Mouse (Mus musculus) lung, adult 18-20 months (tissue): ENCODE measurements around the gene E330034G19Rik.
"Not testable (repeated sequence)": the region's sequence is repeated elsewhere in the genome, so short reads cannot be mapped to it uniquely, and the experiment has no call there.

Experiments used
- DNase-seq, 2 experiments: peaks; one replicate each; pipeline ENCODE4 v3.0.0; 2022; ENCODE audit warnings: mixed read lengths in 2 of 2

E330034G19Rik gene

DNA sequence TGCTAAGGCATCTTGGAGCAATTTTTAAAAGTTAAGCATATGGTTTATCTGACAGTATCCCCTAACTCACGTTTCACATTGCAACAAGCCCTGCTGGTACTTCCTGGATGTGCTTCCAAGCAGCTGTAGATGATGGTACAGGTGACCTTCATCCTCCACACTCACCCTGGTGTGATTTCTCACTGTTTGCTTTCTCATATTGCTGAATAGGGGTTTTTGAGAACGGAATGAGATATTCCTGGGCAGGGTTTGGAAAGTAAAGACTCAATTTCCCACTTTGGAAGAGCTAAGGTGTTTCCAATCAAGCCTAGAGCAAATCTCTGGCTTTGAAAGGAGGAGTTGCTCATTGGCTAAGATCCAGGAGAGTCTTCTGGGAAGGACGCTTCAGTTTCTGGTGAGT lies at the start of gene E330034G19Rik:
TSS of gene E330034G19Rik (plus strand) at position 301 of the 400 bp plus-strand sequence.
- DNase-seq = no peak

DNA sequence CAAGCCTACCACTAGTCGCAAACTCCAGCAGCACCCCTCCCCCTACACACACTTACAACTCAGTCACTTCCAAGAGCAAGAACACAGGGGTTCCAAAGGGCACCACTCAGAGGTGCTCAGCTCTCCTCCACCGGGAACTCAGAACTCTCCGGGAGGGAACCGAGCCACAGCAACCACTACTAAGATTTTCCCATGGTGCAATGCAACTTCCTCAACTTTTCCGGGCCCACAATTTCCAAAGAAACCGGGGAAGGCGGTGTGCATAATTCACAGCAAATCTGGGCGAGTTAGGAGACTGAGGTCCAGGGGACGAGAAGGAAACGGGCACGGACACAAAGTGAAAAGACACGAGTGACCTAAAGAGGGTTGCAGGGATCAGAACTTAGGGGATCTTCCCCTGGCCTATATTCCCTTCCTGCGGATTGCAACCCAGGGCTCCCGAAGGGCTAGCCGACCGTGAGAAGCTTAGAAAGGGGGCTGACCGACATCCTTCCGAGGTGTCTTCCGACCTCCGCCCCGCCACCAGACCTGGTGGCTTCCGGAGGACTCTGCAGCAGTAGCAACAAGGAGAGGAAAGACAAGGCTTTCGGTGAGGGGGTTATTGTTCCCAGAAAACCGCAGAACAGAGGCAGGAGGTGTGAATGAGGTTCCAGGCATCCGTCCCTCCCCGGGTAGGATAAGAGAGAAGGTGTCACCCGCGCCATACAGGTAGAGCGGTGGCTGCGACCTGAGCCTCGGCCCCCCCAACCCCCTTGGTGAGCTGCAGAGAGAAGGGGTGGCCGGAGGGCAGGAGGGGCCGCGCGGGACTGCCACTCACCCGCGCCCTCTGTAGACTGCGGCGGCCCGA lies 48.5 kb upstream of the E330034G19Rik start:
- peak; percentile 60 to 74 for DNase-seq

DNA sequence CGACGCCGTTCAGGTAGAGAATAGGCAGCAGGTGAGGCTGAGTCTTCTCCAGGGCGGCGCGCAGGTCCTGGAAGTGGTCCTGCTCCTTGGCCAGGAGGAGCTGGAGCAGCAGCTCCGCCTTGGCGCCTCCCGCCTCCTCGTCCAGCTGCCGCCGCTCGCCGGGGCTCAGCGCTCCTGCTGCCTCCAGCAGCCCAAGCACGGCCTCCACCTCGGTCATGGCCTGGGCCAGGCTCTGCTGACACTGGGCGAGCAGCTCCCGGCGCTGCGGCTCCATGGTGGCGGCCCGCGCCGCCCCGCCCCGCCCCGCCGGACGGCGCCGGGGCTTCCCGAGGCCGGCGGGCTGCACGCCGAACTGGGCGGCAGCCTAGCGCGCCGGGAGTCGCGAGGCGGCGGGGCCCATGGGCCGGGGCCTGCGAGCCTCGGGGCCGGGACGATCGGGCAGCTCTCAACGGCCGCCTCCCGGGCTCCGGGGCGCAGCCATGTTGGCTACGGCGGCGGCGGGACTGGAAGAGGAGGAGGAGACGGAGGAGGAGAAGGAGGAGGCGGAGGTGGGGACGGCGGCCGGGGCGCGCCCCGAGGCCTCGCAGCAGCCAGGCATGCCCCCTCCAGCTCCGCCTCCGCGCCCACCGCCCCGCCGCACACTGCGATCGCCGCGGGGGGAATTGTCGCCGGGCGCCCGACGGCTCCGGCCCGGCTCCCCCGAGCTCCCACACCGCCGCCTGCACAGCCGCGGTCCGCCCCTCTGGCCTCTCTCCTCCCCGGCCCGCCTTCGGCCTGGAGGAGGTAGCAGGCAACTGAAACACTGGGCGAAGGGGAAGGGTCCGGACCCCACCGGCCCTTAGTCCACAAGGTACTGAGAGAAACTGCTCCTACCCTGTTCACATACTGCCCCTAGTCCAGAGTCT lies 47.6 kb upstream of the E330034G19Rik start, which contains the start of gene Dlg5:
TSS of gene Dlg5 (minus strand) at position 744 of the 905 bp plus-strand sequence.
- DNase-seq = peak; percentile 58

DNA sequence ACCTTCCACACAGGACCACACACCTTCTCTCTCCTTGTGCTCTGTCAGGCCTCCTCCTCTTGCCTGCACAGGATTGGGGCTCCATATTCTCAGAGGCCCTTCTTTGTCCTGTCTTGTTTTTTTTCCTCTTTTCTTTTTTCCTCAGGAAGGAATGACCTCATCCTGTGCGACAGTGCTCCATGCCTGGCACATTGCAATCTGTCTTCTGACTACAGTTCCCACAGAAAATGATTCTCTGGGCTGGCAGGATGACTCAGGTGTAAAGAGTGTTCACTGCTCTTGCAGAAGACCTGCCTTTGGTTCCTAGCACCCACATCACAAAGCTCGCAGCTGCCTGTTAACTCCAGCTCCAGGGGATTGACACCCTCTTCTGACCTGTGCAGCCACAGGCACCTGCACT lies 43.1 kb upstream of the E330034G19Rik start:
- no peak for DNase-seq

GRCm38 (mm10) chr14:24251326-24251725 lies 41.7 kb upstream of the E330034G19Rik start:
- no peak for DNase-seq

- DNase-seq = peak in 1 of 2 experiments; percentile 27
These were observed 39.3 kb upstream of the E330034G19Rik start for GRCm38 (mm10) chr14:24253611-24254202.

DNA sequence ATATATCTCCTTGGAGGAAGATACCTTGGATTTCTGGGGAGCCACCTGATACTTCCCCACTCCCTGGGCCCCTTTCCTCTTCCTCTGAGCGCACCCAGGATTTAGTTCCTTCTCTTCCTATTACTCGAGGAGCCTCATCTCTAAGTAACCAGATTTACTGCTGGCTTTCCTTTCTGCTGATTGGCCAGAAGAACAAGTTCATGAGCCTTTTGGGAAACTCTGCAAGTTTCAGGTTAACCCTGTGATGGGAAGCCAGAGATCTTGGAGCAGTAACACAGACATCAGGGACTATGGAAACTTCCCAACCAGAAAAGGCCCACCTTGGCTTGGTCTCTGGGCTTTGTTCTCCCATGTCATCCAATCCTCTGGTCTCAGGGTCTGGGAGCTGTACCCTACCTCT lies 37.1 kb upstream of the E330034G19Rik start:
- DNase-seq = no peak

GRCm38 (mm10) chr14:24260391-24260790 lies 32.6 kb upstream of the E330034G19Rik start:
- DNase-seq = peak; percentile 53 to 65

- no peak for DNase-seq
These were observed 30.6 kb upstream of the E330034G19Rik start for GRCm38 (mm10) chr14:24262382-24262781.

GRCm38 (mm10) chr14:24262915-24263314 lies 30.1 kb upstream of the E330034G19Rik start:
- DNase-seq = no peak

DNA sequence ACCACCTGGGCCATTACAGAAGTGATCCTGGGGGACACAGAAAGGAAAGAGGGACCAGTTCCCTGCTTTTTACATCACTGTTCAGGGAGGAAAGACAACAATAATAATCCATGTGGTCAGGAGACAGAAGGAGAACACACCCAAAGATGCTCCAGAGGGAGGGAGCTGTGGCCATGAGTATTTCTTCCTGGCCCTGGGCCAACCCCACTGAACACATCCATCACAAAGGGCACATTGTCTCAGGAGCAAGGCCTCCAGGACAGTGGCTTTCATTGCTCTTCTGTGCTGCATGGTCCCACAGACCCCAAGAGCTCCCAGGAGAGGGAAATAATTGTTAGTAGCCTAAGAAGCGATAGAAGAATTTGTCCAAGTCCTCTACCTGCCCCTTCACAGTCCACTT lies 23.4 kb upstream of the E330034G19Rik start:
- no peak for DNase-seq

GRCm38 (mm10) chr14:24273575-24273974 lies 19.4 kb upstream of the E330034G19Rik start:
- peak in 1 of 2 experiments; percentile 16 for DNase-seq

- DNase-seq = no peak
These were observed 17.5 kb upstream of the E330034G19Rik start for GRCm38 (mm10) chr14:24275534-24275933.

DNA sequence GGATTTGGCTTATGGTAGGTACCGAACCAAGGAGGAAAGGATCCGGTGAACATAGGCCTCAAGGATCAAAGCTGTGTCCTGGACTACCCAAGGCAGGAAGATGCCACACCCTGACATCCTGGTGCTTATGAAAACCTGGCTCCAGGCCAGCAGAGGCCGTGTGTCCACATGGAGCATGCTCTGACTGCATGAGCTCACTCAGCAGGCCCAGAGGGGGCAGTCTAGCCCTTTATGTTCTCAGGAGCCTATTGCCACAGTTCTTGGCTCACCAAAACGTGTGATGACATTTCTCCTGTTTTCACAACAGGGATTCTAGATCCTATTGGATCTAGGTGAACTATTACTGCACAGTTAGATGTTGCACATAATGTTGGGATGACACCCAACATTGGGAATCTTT lies 11.7 kb upstream of the E330034G19Rik start:
- no peak for DNase-seq

- DNase-seq = no peak
These were observed 10.7 kb upstream of the E330034G19Rik start for GRCm38 (mm10) chr14:24282276-24282675.

- no peak for DNase-seq
These were observed 6.9 kb upstream of the E330034G19Rik start for GRCm38 (mm10) chr14:24286136-24286535.

- DNase-seq = no peak
These were observed 2.3 kb upstream of the E330034G19Rik start for GRCm38 (mm10) chr14:24290726-24291125.

DNA sequence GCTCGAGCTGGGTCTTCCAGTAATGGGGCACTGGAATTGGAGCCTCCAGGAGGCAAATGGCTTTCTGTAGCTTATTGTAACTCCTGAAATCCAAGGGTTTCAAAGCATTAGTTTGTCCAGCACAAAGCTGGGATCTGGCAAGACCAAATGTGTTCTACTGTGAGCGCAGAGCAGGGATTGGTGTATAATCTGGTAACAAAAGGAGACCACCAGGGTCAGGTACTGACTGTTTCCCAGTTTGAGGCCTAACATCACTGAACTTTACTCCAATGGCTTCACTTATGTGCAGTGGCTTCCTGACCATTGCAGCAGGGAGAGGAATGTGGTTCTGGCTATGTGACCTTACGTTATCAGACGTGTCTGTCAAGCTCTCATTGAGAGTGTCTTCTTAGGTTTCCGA lies 617 bp downstream of the E330034G19Rik start:
- DNase-seq = no peak

DNA sequence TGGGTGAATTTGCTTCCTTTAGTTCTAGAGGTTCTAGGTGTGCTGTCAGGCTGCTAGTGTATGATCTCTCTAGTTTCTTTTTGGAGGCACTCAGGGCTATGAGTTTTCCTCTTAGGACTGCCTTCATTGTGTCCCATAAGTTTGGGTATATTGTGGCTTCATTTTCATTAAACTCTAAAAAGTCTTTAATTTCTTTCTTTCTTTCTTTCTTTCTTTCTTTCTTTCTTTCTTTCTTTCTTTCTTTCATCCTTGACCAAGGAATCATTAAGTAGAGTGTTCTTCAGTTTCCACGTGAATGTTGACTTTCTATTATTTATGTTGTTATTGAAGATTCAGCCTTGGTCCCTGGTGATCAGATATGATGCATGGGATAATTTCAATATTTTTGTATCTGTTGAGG lies 9.1 kb downstream of the E330034G19Rik start:
- DNase-seq = not testable (repeated sequence)

DNA sequence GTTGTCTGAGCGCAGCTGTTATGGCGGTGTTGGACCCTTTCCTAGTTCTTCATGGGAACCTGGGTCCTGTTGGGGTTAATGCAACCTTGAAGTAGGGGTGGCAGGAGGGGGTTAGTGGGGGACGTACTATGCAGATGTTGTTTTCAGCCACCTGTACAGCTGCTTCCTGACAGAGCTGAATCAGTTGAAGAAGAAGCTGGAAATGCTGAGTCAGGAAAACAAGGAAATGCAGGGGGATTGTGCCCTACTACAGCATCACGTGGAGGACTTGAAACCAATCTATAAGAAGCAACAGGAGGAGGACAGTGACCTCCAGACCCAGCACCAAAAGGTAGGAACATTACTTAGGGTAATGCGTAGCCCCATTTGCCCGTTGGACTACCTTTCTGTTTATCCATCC lies 13.7 kb downstream of the E330034G19Rik start:
- no peak for DNase-seq

GRCm38 (mm10) chr14:24307146-24307545 lies 14.1 kb downstream of the E330034G19Rik start:
- DNase-seq = no peak

DNA sequence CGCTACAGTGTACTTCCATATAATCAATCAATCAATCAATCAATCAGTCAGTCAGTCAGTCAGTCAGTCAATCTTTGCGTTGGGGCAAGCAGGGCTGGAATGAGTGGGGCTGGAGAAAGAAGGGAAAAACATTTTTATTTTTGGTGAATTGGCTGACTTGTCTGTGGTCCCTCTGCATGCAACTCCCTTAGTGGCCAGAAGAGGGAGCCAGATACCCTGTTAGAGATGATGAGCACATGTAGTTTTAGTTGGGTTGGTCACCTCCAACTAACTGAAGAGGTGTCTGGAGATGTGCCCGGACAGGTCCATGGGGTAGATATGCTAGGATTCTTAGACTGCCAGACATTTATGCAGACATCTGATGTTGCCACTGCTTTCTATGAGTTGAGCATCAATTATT lies 18.1 kb downstream of the E330034G19Rik start:
- DNase-seq = peak; percentile 31 to 33

DNA sequence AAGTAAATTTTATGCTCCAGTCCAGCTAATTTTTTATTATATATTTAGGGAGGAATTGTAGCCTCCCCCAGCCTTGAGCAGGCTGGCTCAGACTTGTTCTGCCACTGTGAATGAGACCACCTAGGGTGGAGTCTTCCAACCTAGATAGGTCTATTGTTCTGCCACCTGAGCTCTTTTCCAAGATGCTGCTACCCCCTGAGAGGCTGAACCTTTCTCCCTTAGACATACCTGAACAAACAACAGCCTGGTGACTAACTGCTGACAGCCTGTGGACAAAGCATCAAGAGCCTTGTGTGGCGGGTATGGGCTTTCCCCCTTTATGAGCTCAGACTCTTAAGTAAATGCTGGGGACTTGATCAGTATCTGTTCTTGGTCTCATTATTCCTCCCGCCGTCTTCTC lies 54.0 kb downstream of the E330034G19Rik start:
- DNase-seq = not testable (repeated sequence)
